Mouse (Mus musculus) heart, postnatal 0 days (tissue): ENCODE data around the gene Lgals9.

ENCODE experiments used
- CTCF ChIP-seq: IDR thresholded peaks from 2 replicates; pipeline ENCODE4 v1.5.1; 2016; ENCODE audit warnings: antibody characterized with exemption, control low read depth, low read depth
- EP300 ChIP-seq: IDR thresholded peaks from 2 replicates; pipeline ENCODE4 v1.6.1; 2016; ENCODE audit warnings: antibody characterized with exemption, low read depth

DNA sequence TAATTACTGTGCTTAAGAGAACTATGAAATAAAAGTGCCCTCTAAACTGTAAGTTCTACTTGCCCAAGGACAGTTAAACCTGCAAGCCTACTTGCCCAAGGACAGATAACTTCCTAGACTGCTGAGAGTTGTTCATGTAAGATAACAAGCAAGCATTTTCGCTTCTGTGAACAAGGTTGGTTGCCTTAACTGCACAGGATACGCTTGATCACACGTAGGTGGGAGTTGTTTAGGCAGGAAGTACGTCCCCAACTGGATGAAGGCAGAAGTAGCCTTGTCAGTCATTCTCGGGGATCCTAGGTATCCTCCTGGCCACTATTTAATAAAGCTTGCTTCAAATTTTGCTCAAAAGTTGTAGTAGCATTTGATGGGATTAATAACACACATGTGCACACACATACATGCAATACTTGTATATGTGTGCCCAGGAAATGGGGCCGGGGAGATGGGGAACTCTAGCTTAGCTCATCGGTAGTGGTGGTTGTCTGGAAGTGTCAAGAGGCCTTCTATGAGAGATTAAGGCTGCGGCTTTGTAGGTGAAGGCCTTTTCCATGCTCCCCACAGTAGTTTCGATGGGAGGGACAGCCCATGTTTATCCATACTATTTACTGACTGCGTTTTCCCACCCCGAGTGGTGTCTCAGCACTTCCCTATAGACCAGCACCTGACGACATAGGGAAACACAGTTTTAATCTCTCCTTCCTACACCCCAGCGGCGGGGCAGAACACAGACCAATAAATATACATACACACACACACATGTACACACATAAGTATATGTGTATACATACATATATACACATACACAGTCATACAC is 21.0 kb upstream of the Lgals9 start:
- no peak for TF ChIP-seq CTCF
- TF ChIP-seq EP300, result no peak
